Mouse (Mus musculus): ENCODE results near the gene Actr1b.

Actr1b gene

GRCm38 (mm10) chr1:36714311-36714710 lies at the start of gene Actr1b:
Gene Actr1b (minus strand): TSS chr1:36714422.
- in situ Hi-C loops (cut with MseI, MboI) = no loop called here

GRCm38 (mm10) chr1:36761568-36761967 lies 47.3 kb upstream of the Actr1b start, which contains the start of gene Zap70:
Gene Zap70 (plus strand): TSS chr1:36761798.
- in situ Hi-C loops (cut with MseI, MboI) = no loop called here

DNA sequence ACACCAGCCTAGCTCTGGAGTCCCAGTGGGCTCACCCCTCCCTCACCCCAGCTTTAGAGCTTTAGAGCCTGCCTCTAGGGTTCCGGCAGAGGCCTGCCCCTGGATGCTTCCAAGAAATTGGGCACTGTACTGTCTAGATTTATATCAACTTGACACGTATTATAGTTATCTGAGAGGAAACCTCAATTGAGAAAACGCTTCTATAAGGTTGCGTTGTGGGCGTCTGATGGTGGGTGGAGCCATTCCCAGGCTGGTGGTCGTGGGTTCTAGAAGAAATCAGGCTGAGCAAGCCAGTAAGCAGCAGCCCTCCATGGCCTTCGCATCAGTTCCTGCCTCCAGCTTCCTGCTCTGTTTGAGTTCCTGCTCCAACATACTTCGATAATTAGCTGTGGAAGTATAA lies 46.8 kb upstream of the Actr1b start:
- in situ Hi-C loops (cut with MseI, MboI) = no loop called here

DNA sequence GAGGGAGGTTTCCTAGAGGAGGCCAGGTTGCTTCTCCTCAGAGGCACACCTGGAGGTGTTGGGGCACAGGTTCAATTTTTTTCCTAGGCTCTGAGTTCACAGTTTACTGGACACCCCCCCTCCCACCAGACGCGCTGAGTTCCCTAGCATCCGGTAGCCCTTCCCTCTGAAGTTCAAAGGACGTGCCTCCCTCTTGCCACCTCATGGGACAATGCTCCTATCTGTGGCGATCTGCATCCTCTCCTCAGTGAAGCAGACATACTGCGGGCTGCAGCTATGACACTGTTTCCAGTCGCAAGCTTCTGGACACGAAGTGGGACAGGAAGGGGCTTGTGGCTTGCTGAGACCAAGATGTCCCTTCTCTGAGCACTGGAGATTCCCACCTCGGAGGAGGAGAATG lies 46.2 kb upstream of the Actr1b start:
- in situ Hi-C loops (cut with MseI, MboI) = no loop called here

- in situ Hi-C loops (cut with MseI, MboI) = no loop called here
These were observed 44.9 kb upstream of the Actr1b start for GRCm38 (mm10) chr1:36759076-36759475.

- in situ Hi-C loops (cut with MseI, MboI) = no loop called here
These were observed 44.3 kb upstream of the Actr1b start for GRCm38 (mm10) chr1:36758553-36758952.

- in situ Hi-C loops (cut with MseI, MboI) = no loop called here
These were observed 39.9 kb upstream of the Actr1b start for GRCm38 (mm10) chr1:36753932-36754675.

DNA sequence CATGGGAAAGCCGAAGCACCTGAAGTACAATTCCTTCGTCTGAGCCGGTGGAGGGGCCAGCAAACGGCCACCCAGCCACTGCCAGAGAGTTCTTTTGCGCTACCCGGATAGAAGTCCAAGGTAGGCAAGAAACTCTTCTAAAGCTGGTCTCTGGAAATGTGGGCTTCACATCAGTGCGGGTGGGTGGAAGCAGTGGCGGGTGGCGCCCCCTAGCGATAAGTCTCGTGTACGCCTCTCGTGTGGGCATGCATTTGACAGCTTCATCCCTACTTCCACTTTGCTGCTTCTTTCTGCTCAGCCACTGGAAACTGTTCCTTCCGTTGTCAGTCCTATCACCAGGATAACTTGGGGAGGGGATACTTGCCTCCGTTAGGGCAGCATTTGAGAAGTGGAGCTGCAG lies 32.2 kb upstream of the Actr1b start:
- in situ Hi-C loops (cut with MseI, MboI) = no loop called here

- in situ Hi-C loops (cut with MseI, MboI) = no loop called here
These were observed 31.4 kb upstream of the Actr1b start for GRCm38 (mm10) chr1:36745661-36746060.

GRCm38 (mm10) chr1:36744268-36744944 lies 30.2 kb upstream of the Actr1b start:
- in situ Hi-C loops (cut with MseI, MboI) = no loop called here

- in situ Hi-C loops (cut with MseI, MboI) = no loop called here
These were observed 28.8 kb upstream of the Actr1b start for GRCm38 (mm10) chr1:36743046-36743445.

DNA sequence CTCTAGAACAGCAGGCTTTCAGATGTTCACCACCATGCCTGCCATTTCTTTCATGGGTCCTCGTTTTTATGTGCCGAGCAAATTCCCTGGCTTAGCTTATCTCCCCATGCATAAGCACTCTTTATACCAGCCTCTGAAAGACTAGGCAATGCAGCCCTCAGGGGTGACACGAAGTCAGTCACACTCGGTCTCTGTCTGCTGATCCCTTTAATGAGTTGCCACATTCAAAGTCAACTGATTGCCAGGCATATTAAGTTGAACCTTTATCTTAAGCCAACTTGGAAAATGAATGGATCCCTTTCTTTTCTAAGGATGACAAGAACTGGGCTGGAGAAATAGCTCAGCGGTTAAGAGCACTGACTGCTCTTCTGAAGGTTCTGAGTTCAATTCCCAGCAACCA lies 25.0 kb upstream of the Actr1b start:
- in situ Hi-C loops (cut with MseI, MboI) = no loop called here

- in situ Hi-C loops (cut with MseI, MboI) = no loop called here
These were observed 23.1 kb upstream of the Actr1b start for GRCm38 (mm10) chr1:36737300-36737699.

DNA sequence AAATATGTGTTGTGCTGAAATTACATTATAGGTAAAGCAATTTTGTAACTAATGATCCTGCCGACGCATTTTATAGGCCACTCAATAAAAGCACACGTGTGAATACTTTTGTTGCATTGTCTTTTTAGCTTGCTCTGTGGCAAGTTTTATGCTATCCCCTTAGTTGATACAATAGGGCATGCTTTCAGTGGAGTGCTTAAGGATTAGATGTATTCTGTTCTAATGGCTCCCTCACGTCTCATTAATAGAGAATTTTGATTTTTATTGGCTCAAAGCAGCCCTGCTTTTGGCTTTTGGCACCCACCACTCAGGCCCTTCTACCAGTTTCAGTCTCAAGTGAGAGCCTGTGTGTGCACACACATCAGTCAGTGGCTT lies 9.8 kb upstream of the Actr1b start:
- in situ Hi-C loops (cut with MseI, MboI) = no loop called here

DNA sequence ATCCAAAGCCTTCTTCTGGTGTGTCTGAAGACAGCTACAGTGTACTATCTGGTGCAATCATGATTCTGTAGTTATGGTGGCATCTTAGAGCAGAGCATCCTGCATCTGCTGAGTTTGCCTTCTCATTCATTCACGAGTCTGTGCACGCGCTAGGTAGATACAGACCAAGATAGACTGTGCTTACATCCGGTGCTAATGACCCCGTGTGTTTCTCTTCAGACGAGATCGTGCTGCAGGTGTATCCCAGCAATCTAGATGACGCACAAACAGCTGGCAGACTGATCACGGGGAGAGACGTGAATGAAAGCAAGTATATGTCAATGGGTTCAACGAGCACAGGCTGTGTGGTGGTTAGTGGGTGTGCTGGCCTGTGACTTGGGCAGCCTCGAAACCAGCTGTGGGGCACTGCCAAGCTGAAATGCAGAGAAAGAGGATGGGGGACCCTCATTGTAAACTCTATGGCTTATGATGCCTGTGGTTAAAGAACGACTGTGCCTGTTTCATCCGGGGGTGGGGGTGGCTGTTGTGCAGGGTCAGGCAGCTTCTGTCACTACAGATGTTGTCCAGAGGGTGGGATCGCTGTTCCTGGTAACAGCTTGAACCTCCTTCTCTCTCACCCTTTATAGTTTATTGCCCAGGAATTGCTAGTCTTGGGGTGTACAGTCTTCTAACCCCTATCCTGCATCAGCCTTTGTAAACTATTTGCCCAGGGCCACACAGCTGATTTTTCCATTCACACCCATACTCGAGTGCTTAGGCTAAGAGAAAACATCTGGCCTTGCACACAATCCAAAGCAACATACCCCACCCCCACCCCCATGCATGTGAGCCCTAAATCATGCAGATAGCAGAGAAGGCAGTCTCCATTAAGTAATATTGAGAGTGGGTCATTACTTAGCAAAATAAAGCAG lies 9.2 kb upstream of the Actr1b start:
- in situ Hi-C loops (cut with MseI, MboI) = no loop called here

GRCm38 (mm10) chr1:36718786-36719185 lies 4.6 kb upstream of the Actr1b start:
- in situ Hi-C loops (cut with MseI, MboI) = no loop called here

- in situ Hi-C loops (cut with MseI, MboI) = no loop called here
These were observed 3.1 kb downstream of the Actr1b start for GRCm38 (mm10) chr1:36711104-36711503.

DNA sequence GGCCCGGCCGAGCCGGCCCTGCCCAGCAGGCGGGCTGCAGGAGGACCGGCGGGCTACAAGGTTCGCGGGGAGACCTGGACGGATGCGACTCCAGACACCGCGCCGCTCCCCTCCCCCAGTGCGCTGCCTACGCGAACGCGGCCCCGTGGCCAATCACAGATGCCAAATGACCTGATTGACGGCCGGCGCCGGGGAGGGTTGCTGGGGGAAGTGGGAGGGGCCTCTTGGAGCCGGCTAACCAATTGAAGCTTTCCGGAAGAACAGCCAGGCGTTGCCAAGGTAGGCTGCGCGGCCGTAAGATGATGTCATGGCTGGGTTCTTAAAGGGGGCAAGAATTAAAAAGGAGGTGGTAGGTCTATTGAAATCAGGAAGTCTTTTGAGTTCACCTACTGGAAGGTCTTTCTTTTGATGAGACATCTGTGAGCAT lies 4.4 kb downstream of the Actr1b start, which contains the start of gene 4933424G06Rik:
TSS of gene 4933424G06Rik (plus strand) at position 296 of the 427 bp plus-strand sequence.
- in situ Hi-C loops (cut with MseI, MboI) = no loop called here

DNA sequence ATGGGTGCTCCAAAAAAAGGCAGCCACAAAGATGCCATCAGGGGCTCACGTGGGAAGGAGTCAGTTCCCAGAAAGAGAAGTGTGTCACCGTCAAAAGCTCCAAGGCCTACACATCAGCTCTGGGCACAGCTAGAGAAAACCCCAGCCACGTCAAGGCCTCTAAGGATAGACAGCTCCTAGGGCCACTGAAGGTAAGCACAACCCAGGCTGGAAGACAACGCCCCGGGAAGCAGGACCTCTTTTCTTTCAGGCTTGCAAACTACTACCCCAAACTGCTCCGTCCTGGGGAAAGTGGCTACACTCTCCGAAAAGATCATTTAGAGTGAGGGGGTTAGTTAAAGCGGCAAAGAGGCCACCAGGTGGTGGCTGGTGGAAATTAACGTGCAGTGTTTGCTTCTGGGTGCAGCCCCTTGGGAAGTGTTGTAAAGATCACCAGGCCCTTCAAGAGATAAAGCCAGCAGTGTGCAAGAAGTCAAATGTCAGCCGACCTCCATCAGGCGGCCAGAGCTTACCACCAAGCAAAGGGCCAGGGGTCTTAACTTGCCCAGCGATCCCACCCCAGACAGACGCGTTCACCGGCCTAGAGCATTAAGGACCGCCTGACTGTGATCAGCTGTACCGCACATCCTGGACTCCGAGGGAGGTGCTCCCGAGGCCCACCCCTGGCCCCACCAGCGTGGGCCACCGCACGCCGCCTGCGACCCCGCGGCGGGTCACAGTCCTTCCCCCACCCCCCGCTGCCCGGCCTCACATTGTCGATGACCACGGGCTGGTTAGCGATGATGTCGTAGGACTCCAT lies 5.0 kb downstream of the Actr1b start:
- in situ Hi-C loops (cut with MseI, MboI) = no loop called here

DNA sequence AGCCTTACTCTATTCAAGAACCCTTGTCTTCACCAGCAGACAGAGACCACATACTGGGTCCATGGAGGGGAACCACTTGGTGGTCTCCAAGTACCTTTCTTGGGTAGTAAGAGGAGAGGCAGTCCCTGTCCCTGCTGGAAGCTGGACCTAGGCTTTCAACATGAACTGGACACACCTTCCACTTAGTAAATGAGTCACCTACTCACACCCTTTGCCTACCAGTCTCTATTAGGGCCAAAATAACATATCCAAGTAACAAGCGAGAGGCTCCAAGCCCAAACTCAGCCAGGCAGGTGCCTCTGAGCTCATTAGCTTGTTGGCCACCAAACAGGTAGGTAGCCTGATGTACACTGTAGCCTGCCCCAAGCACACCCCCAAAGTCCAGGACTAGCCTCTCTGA lies 5.6 kb downstream of the Actr1b start:
- in situ Hi-C loops (cut with MseI, MboI) = no loop called here

DNA sequence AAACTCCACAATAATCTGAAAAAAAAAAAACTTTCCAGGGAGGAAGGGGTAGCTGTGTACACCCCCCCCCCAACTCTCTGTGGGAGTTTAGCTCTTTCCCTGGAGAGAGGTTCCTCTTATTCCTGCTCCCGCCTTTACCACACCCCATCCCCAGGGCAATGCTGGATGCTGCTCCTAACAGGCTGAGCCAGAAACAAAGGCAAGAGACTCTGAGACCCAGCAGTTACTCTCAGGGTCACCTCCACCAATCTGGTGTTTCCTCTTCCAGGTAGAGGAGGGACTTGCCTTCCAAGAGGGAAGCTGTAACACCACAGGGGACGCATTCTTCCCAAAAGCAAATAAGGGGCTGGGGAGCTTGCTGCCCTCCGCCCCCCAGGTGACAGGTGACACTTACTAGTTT lies 6.4 kb downstream of the Actr1b start:
- in situ Hi-C loops (cut with MseI, MboI) = no loop called here
